Mouse (Mus musculus) bone marrow macrophage, adult 2 months (primary cell): ENCODE data around the gene Pdzd2.

Source experiments
- CTCF ChIP-seq: IDR thresholded peaks from 2 replicates; pipeline ENCODE4 v1.5.1; 2012; ENCODE audit warnings: low read depth, mild to moderate bottlenecking, low read length, moderate library complexity
- POLR2A ChIP-seq: IDR thresholded peaks from 2 replicates; pipeline ENCODE4 v1.6.1; 2012; ENCODE audit warnings: mild to moderate bottlenecking, low read depth, low read length, borderline replicate concordance

DNA sequence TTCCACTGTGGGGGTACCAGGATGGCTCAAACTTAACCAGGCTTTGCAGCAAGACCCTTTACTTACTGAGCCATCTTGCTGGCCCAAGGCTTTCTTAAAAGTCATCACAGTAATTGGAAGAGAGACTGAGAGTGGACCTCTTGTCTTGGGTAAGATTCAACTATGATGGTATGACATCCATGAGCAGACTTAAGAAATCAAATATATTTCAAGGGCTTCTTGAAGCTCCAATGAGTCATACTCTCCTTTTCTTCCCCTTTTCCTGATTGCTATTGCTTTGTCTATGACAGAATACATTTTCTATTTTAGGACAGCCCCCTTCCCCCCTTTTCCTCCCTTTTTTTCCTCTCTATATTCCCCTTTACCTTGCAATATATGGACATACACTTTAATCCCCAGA, 306.8 kb downstream of the Pdzd2 start:
- TF ChIP-seq POLR2A: no peak
- TF ChIP-seq CTCF: no peak
